10 mouse cellular contexts compared by ENCODE assay signal in genomic region chr2:34627328-34628226, GRCm38 (mm10).
A peak's percentile ranks its signal among the peaks of the same experiment; 100 is the strongest.
DNase-seq lines count a peak whose midpoint lies in the region; ATAC-seq and TF ChIP-seq lines count a peak whose summit lies in the region.
"Had no signal": no experiment of that assay in that cellular context is flagged by ENCODE, and none has a peak within 500 bp of the region (broad histone marks: within the 10 kb centered on the region; RNA-seq: fewer than 3 reads in every experiment).

No protein-coding gene starts in this region.

- no peaks in the 10 kb centered on the region for H3K36me3 ChIP-seq in intestine, embryonic 16.5 days (ENCODE audit: control insufficient read depth, insufficient read depth, low read length)
- peaks cover 7% of the 10 kb centered on the region for H3K36me3 ChIP-seq in stomach, postnatal 0 days (ENCODE audit: control insufficient read depth, insufficient read depth, low read length)

- peak; percentile 97 for DNase-seq in heart, adult 11 months
- DNase-seq in heart, postnatal 25 days (ENCODE audit: low spot score) = no peak
- peak; percentile 34 for DNase-seq in retina, postnatal 1 day
- no peak for DNase-seq in retina, embryonic 14.5 days (ENCODE audit: low spot score)
- DNase-seq in stomach, postnatal 0 days (ENCODE audit: low spot score) = no peak
- DNase-seq in urinary bladder, postnatal 14 days (ENCODE audit: low spot score) = no peak
- DNase-seq in ovary, postnatal 10 days (ENCODE audit: low spot score) = no peak
- DNase-seq: adrenal gland, postnatal 14 days had no signal

- no peak overlapping the region for H3K4me2 ChIP-seq in intestine, embryonic 16.5 days (ENCODE audit: low read depth, low read length)
- H3K4me2 ChIP-seq in stomach, postnatal 0 days (replicated peaks; ENCODE audit: low read depth) = no peak overlapping the region

- no peak overlapping the region for H3K4me3 ChIP-seq in intestine, embryonic 16.5 days (ENCODE audit: low read length)
- H3K4me3 ChIP-seq in stomach, postnatal 0 days (ENCODE audit: low read depth, low read length) = no peak overlapping the region
- H3K4me3 ChIP-seq: left cerebral cortex, adult 2 months had no signal

- TF ChIP-seq CTCF in stomach, postnatal 0 days (IDR thresholded peaks at IDR 0.05; ENCODE audit: low read depth) = no peak

- intact Hi-C loops in heart, postnatal 25 days (cut with DNase I) = loop anchor here (5.0 kb wide), 1 partner anchor 190 kb away; no protein-coding TSS in a partner anchor

- no peaks in the 10 kb centered on the region for H3K27me3 ChIP-seq in intestine, embryonic 16.5 days (replicated peaks; ENCODE audit: control insufficient read depth, insufficient read depth, low read length)
- no peaks in the 10 kb centered on the region for H3K27me3 ChIP-seq in stomach, postnatal 0 days (ENCODE audit: control insufficient read depth, insufficient read depth, low read length)

- 59% methylated on average over 17 of the region's 17 CpGs for WGBS in intestine, embryonic 16.5 days
- WGBS in stomach, postnatal 0 days = 59% methylated on average over 17 of the region's 17 CpGs

- no peak for TF ChIP-seq EP300 in stomach, postnatal 0 days (optimal IDR thresholded peaks at IDR 0.05)

- H3K9me3 ChIP-seq in intestine, embryonic 16.5 days (ENCODE audit: control insufficient read depth, low read length) = no peaks in the 10 kb centered on the region
- H3K9me3 ChIP-seq in stomach, postnatal 0 days (ENCODE audit: control insufficient read depth, low read length) = no peaks in the 10 kb centered on the region

- peak; percentile 49 for ATAC-seq in intestine, embryonic 16.5 days
- ATAC-seq in stomach, postnatal 0 days (ENCODE audit: low FRiP score, low TSS enrichment) = 0 out of 2 replicates have a peak, but pooled peaks have one; percentile 8

- peak overlapping the region; percentile 72 for H3K27ac ChIP-seq in intestine, embryonic 16.5 days (ENCODE audit: low read length)
- H3K27ac ChIP-seq in stomach, postnatal 0 days (replicated peaks) = 0 out of 2 replicates have a peak overlapping the region, but pooled peaks have one; percentile 14
- H3K27ac ChIP-seq: left cerebral cortex, adult 2 months had no signal

- peaks cover 21% of the 10 kb centered on the region for H3K4me1 ChIP-seq in intestine, embryonic 16.5 days (ENCODE audit: control insufficient read depth, insufficient read depth, low read length)
- H3K4me1 ChIP-seq in stomach, postnatal 0 days (replicated peaks; ENCODE audit: control insufficient read depth, insufficient read depth) = no peaks in the 10 kb centered on the region

- H3K9ac ChIP-seq in intestine, embryonic 16.5 days (ENCODE audit: low read depth, low read length) = 0 out of 2 replicates have a peak overlapping the region, but pooled peaks have one; percentile 19
- no peak overlapping the region for H3K9ac ChIP-seq in stomach, postnatal 0 days (ENCODE audit: low read length)

Comparison
In these comparisons a context has a peak if more than half of its experiments do, and no peak if none do; other contexts are left out.
1. DNase-seq: peak in heart, adult 11 months (single experiment) and retina, postnatal 1 day (single experiment); none in heart, postnatal 25 days (single experiment), retina, embryonic 14.5 days (single experiment), stomach, postnatal 0 days (single experiment), urinary bladder, postnatal 14 days (single experiment) and ovary, postnatal 10 days (single experiment).